Mouse (Mus musculus) liver, embryonic 14.5 days (tissue): Measurements from ENCODE around the gene Xpo6.

Experiments
- CTCF ChIP-seq: IDR thresholded peaks from 2 replicates; pipeline ENCODE4 v1.5.1; 2016; ENCODE audit warnings: antibody characterized with exemption, low read depth, control low read depth
- EP300 ChIP-seq: IDR thresholded peaks from 2 replicates; pipeline ENCODE4 v1.6.1; 2016; ENCODE audit warnings: antibody characterized with exemption, low read depth

DNA sequence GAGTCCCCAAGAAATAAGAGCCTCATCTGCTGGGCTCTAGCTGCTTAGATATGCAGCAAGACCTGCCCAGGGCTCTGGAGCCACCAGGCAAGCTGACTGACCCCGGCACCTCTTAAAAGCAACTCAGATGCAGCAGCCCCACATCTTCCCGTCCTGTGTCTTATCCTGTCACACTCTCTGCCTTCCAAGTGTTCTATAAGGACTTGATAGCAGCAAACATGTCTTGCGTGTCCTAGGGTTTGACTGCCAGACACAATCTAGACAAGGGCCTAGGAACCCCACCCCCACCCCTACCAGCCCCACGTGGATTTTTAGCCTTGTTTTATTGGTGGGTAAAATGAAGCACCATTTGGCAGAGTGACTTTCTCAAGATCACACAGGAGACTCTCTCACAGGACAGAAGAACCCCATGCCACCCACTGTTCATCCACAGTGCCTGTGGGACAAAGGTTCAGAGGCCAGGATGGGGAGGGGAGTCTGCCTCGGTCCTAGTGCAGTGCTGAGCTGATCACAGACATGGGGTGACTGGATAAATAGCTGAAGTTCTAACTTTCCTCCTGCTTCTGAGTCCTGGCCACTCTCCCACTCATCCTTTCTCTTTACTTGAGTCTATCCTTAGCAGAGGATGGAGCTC is 134.9 kb downstream of the Xpo6 start:
- TF ChIP-seq CTCF (no peak), EP300 (no peak)
